In the genomic region with DNA sequence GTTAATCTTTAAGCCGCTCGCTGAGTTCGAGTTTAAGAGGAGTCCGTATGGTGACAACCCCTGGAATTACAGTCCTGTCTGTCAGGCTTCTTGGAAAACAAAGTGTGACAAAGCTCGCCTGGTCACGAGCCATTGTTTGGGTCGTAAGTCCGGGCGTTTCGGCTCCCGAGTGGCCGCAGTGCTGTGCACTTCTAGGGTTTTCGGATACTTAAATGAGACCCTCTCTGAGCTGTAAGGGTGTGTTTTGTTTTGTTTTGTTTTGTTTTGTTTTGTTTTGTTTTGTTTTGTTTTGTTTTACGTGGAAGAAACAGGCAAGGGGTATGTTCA, we compare ENCODE assay signal across 8 mouse cellular contexts. TPM values are rescaled to one million over a fixed set of nuclear protein-coding genes. Genes with fewer than 3 reads are reported as not detected.
DNase-seq lines count a peak whose midpoint lies in the region; ATAC-seq and TF ChIP-seq lines count a peak whose summit lies in the region.

No protein-coding gene starts in this region.

- H3K9ac ChIP-seq in heart, embryonic 11.5 days (ENCODE audit: low read depth, low read length) = peak overlapping the region; percentile 86
- peak overlapping the region; percentile 73 for H3K9ac ChIP-seq in heart, postnatal 0 days (replicated peaks; ENCODE audit: low read depth, low read length)
- peak overlapping the region; percentile 81 for H3K9ac ChIP-seq in liver, postnatal 0 days (replicated peaks)

- no peak for DNase-seq in heart, adult 8-10 months (ENCODE audit: low spot score)
- DNase-seq in heart, postnatal 0 days (ENCODE audit: low spot score) = no peak
- DNase-seq in liver, postnatal 0 days = no peak
- no peak for DNase-seq in adrenal gland, postnatal 36 days
- DNase-seq in embryo, embryonic 10.5 days (ENCODE audit: low spot score) = no peak
- no peak for DNase-seq in right cerebral cortex, postnatal 36 days (ENCODE audit: low spot score in 2 of 2)

- peaks cover 16% of the 10 kb centered on the region for H3K4me1 ChIP-seq in heart, embryonic 11.5 days (ENCODE audit: control insufficient read depth, insufficient read depth, low read length)
- peaks cover 76% of the 10 kb centered on the region for H3K4me1 ChIP-seq in E14TG2a.4 (replicated peaks; ENCODE audit: low read depth, low read length)
- H3K4me1 ChIP-seq in heart, postnatal 0 days (ENCODE audit: control insufficient read depth, insufficient read depth) = peaks cover 10% of the 10 kb centered on the region; the same call in 1 of the 2 replicates
- 0 out of 2 replicates have a peak, but pooled peaks cover 11% of the 10 kb centered on the region for H3K4me1 ChIP-seq in liver, postnatal 0 days (ENCODE audit: insufficient read depth)

- H3K4me2 ChIP-seq in heart, embryonic 11.5 days = peak overlapping the region; percentile 77
- peak overlapping the region; percentile 73 for H3K4me2 ChIP-seq in heart, postnatal 0 days (ENCODE audit: low read depth, low read length)
- H3K4me2 ChIP-seq in liver, postnatal 0 days (ENCODE audit: low read depth, low read length) = peak overlapping the region; percentile 79

- no peaks in the 10 kb centered on the region for H3K9me3 ChIP-seq in heart, embryonic 11.5 days (replicated peaks; ENCODE audit: control insufficient read depth, low read length)
- H3K9me3 ChIP-seq in E14TG2a.4 (ENCODE audit: low read length) = no peaks in the 10 kb centered on the region
- H3K9me3 ChIP-seq in heart, postnatal 0 days (replicated peaks; ENCODE audit: control insufficient read depth, low read length) = no peaks in the 10 kb centered on the region
- no peaks in the 10 kb centered on the region for H3K9me3 ChIP-seq in liver, postnatal 0 days (ENCODE audit: low read length)

- no peak for TF ChIP-seq EP300 in heart, postnatal 0 days (IDR thresholded peaks at IDR 0.05; ENCODE audit: low read depth)
- no peak for TF ChIP-seq EP300 in liver, postnatal 0 days (IDR thresholded peaks at IDR 0.05; ENCODE audit: low read depth)

- H3K27ac ChIP-seq in heart, embryonic 11.5 days (ENCODE audit: low read depth, low read length) = peak overlapping the region; percentile 97
- H3K27ac ChIP-seq in heart, postnatal 0 days (ENCODE audit: low read depth) = peak overlapping the region; percentile 98
- H3K27ac ChIP-seq in liver, postnatal 0 days (ENCODE audit: low read depth) = peak overlapping the region; percentile 95

- H3K36me3 ChIP-seq in heart, embryonic 11.5 days (ENCODE audit: control insufficient read depth, insufficient read depth, low read length) = no peaks in the 10 kb centered on the region
- H3K36me3 ChIP-seq in E14TG2a.4 (ENCODE audit: insufficient read depth, low read length) = no peaks in the 10 kb centered on the region
- no peaks in the 10 kb centered on the region for H3K36me3 ChIP-seq in heart, postnatal 0 days (replicated peaks; ENCODE audit: control insufficient read depth, insufficient read depth, low read length)
- H3K36me3 ChIP-seq in liver, postnatal 0 days (replicated peaks; ENCODE audit: insufficient read depth, low read length) = no peaks in the 10 kb centered on the region

- no peak for TF ChIP-seq CTCF in E14TG2a.4 (conservative IDR thresholded peaks at IDR 0.05; ENCODE audit: low read length)
- TF ChIP-seq CTCF in heart, postnatal 0 days (IDR thresholded peaks at IDR 0.05; ENCODE audit: low read depth) = no peak
- no peak for TF ChIP-seq CTCF in liver, postnatal 0 days (IDR thresholded peaks at IDR 0.05; ENCODE audit: low read depth)

- under 1% methylated on average over 14 of the region's 14 CpGs for WGBS in heart, embryonic 11.5 days (ENCODE audit: insufficient replicate concordance)
- under 1% methylated on average over 14 of the region's 14 CpGs for WGBS in heart, postnatal 0 days
- 2% methylated on average over 14 of the region's 14 CpGs for WGBS in liver, postnatal 0 days (ENCODE audit: insufficient replicate concordance)

- H3K4me3 ChIP-seq in heart, embryonic 11.5 days (ENCODE audit: low read depth, low read length) = peak overlapping the region; percentile 81
- H3K4me3 ChIP-seq in E14TG2a.4 (replicated peaks; ENCODE audit: low read length) = peak overlapping the region; percentile 91
- peak overlapping the region; percentile 81 for H3K4me3 ChIP-seq in heart, postnatal 0 days (ENCODE audit: low read depth, low read length)
- H3K4me3 ChIP-seq in liver, postnatal 0 days (ENCODE audit: low read depth, low read length) = peak overlapping the region; percentile 75

- no peaks in the 10 kb centered on the region for H3K27me3 ChIP-seq in heart, embryonic 11.5 days (ENCODE audit: control insufficient read depth, insufficient read depth, low read length)
- no peaks in the 10 kb centered on the region for H3K27me3 ChIP-seq in E14TG2a.4 (ENCODE audit: insufficient read depth, low read length)
- H3K27me3 ChIP-seq in heart, postnatal 0 days (ENCODE audit: control insufficient read depth, insufficient read depth, low read length) = no peaks in the 10 kb centered on the region
- H3K27me3 ChIP-seq in liver, postnatal 0 days (ENCODE audit: insufficient read depth, low read length) = no peaks in the 10 kb centered on the region

- peak; percentile 20; the same call in 1 of the 2 replicates for ATAC-seq in heart, embryonic 11.5 days (replicated peaks; ENCODE audit: insufficient number of reproducible peaks, low FRiP score, low TSS enrichment)
- peak; percentile 47 for ATAC-seq in heart, postnatal 0 days (ENCODE audit: insufficient read depth, low read depth)
- ATAC-seq in liver, postnatal 0 days = no peak

RNA-seq across cellular contexts. Expression of a gene that starts 0.6 kb away (rescaled TPM):
- 2.2 and 3.6 TPM in 2 replicates for polyA plus RNA-seq in heart, embryonic 11.5 days (2014; fragmentation: Nextera tagmentation; extraction: Ambion mirVana)
- 10 to 100 TPM; 22.3 to 26.1 (median 24.0) TPM for total RNA-seq in heart, adult 8-10 months (2022)
- 17.7 and 18.3 TPM in 2 replicates for total RNA-seq in heart, postnatal 0 days (2014; rRNA removed; ENCODE audit: low replicate concordance)
- 3.8 and 3.9 TPM in 2 replicates for polyA plus RNA-seq in heart, postnatal 0 days (2015; fragmentation: Nextera tagmentation; extraction: Ambion mirVana)
- 1.9 and 2.2 TPM in 2 replicates for polyA plus RNA-seq in liver, postnatal 0 days (2015; fragmentation: Nextera tagmentation; extraction: Ambion mirVana)
- total RNA-seq in adrenal gland, postnatal 36 days (2021) = 10 to 100 TPM; 25.6 to 28.4 TPM
